Mouse (Mus musculus) adrenal gland, adult 8-10 months (tissue): ENCODE data around the gene Gmds. TPM values are rescaled to one million over a fixed set of nuclear protein-coding genes. Genes with fewer than 3 reads are reported as not detected.

Experiments
- DNase-seq: peaks from one replicate; pipeline ENCODE4 v3.0.0; 2022
- total RNA-seq, 4 experiments: library from RNA; stranded (reverse); gene quantifications; 2 replicates each; pipeline ENCODE4 v1.2.4; 2022

The Gmds gene
- total RNA-seq, 4 experiments from 2014 or later: 7.1 to 8.6 (median 7.5) TPM

- DNase-seq: no peak
These were observed 192.6 kb downstream of the Gmds start for GRCm38 (mm10) chr13:32145916-32146315.

GRCm38 (mm10) chr13:32145179-32145578 is 193.4 kb downstream of the Gmds start:
- DNase-seq: no peak

GRCm38 (mm10) chr13:32143651-32144050 is 194.9 kb downstream of the Gmds start:
- no peak for DNase-seq

DNA sequence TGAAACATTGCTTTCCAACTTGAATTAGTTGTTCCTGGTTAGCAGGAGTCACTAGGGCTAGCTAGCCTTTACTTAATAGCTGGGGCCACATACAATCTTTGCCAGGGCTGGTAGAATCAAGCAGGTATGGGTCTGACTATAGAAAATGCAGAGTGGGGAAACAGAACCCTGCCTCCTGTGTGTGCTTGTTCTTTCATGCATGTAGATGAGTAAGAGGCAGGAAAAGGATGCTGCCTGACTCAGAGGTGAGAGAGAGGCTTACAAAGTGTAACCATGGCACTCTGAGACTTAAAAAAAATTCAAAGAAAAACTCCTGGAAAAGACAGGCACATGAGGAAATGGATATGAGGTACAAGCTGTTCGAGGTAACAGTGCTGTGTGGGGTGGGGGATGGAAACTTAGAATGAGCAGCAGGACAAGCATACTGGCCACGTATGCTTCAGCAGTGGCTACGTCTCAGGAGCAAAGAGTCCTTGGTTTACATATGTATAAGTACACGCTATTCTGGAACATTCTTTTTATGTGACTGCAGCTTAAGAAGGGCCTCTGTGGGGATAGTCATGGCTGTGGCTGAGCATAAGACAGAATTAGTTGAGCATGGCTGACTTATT is 203.8 kb downstream of the Gmds start:
- no peak for DNase-seq

GRCm38 (mm10) chr13:32129970-32130369 is 208.6 kb downstream of the Gmds start:
- no peak for DNase-seq

DNA sequence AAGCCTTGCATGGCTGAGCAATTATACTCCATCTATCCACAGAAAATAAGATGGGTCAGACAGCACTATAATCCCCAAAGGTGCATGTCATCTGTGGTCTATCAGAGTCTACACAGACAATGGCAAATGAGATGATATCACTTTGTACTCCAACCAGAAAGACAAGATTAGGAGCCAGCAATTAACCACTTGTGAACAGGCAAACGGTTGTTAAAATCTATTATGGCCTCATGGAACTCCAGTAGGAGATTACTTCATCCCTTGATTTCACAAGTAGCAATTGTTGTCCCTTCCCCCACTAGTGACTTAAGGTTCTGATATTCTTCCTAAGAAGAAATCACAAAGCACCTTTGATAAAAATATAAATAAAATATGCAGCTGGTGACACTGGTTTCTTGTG is 220.2 kb downstream of the Gmds start:
- DNase-seq: no peak

- no peak for DNase-seq
These were observed 223.1 kb downstream of the Gmds start for GRCm38 (mm10) chr13:32115468-32115867.

- no peak for DNase-seq
These were observed 224.7 kb downstream of the Gmds start for GRCm38 (mm10) chr13:32113875-32114274.

DNA sequence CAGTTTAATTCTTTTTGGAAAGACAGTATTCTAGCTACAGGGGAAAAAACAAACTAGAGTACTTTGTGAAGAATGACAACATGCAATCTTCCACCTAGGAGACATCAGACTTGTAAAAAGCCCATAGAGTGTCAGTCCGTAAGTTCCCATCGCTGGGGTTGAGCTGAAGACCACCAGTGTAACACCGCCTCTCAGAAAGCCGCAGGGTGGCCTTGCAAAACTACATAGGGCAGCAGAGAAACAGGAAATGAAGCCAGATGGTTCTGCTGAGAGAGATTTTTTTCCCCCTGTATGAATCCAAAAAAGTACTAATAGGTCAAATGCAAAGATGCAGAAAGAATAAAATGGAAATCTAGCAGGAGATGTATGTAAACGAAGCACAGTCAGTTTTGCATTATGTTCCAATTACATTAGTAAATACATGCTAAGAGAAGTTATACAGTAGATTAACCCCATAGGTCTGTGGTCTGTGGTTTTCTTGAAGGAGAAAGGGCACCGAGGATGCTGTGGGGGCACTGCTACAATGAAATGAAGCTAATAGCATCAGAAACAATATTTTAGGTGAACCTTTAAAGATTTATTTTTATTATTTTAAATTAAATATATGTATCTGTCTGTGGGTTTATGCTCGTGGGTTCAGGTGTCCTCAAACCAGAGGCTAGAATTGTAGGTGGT is 250.1 kb downstream of the Gmds start:
- no peak for DNase-seq

- peak; percentile 3 for DNase-seq
These were observed 257.9 kb downstream of the Gmds start for GRCm38 (mm10) chr13:32080520-32081249.

GRCm38 (mm10) chr13:32073630-32074029 is 264.9 kb downstream of the Gmds start:
- no peak for DNase-seq

- no peak for DNase-seq
These were observed 283.2 kb downstream of the Gmds start for GRCm38 (mm10) chr13:32055321-32055720.

DNA sequence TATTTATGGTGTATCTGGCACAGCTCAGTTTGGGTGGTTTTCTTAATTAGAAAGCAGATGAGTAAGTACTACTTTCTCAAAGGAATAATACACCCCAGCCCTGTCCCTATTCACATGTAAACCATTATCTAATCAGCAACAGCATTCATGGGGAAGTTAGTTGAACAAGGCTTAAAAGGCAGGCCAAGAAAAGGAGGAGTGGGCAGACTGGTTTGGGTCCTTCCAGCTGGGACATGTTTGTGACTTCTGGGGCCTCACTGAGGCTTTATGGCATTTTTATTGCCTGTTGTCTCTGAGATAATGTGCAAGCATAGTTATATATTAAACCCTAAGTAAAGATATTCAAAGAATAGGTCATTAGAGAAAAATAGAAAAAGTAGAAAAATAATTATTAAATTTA is 285.0 kb downstream of the Gmds start:
- no peak for DNase-seq

DNA sequence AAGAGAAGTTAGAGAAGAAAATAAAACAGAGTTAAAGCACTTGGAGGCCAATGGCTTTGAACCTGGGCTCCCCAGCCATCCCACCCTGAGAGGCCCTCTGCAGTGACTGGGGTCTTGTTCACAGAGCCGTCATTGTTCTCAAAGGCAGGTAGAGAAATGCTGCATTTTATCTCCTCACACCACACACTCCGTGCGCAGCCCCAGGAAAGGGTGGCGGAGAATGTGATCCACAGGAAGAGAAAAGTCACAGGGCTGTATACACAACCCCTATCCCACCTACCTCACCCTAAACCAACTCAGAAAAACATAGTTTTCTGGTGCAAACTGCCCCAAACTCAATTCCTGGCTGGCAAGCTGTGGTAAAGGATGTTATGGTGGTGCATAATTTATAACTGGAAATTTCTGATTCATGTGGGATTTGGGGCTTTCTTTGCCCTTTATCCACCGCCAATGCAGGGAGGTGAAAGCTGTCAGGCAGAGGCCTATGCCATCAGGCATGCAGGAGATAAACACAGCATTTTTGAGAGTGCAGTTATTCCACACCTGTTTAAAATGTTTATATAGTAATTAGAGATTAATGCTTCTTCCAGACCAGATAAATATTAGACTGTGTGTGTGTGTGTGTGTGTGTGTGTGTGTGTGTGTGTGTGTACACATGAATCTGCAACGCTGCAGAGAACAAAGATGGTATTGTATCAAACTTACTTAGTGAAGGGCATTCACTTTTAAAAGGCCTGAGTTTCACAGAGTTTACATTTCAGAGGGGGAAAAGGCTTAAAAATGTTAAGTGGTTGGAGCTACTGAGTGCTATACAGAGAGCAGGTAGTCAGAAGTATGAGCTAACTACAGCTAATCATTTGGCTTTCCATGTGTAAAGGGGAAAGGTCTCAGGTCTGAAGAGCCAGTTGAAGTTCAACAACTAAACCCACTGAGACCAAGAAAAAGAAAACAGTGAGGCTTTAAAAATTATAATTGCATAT is 290.3 kb downstream of the Gmds start:
- DNase-seq: no peak

GRCm38 (mm10) chr13:32046961-32047360 is 291.6 kb downstream of the Gmds start:
- no peak for DNase-seq

DNA sequence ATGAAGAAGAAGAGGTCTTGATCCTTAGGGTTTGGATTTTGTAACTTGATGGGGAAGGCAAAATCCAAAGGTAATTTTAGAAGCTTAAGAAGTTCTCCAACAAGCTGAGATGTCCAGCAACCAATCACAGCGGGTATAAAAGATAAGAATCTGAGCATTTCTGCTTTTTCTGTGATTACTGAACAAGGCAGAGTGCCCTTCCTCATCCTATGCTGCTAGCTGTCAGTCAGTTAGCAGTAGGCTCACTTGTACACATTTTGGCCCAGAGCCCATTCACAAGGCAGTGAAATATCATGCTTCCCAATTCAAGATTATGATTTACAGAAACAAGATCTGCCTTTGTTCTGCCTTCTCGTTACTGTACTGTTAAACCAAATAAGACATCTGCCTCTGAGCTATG is 295.8 kb downstream of the Gmds start:
- no peak for DNase-seq

DNA sequence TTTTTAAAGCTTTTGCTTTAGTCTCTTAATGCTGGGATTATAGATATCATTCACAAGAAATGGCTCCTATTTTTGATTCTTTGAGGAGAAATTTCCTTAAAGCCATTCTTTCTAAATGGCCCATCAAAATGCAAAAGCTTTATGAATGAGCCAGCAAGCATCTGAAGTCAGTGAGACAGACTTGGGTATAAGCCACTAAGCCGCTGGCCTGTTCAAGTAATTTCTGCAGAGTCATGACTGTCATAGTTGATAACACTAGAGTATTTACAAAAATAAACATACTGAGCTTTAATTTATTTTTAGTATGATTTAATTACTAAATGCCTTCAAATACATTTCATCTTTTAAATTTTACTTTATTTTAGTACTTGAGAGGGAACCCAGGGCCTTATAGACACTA is 297.7 kb downstream of the Gmds start:
- no peak for DNase-seq

- no peak for DNase-seq
These were observed 301.6 kb downstream of the Gmds start for GRCm38 (mm10) chr13:32036902-32037301.

DNA sequence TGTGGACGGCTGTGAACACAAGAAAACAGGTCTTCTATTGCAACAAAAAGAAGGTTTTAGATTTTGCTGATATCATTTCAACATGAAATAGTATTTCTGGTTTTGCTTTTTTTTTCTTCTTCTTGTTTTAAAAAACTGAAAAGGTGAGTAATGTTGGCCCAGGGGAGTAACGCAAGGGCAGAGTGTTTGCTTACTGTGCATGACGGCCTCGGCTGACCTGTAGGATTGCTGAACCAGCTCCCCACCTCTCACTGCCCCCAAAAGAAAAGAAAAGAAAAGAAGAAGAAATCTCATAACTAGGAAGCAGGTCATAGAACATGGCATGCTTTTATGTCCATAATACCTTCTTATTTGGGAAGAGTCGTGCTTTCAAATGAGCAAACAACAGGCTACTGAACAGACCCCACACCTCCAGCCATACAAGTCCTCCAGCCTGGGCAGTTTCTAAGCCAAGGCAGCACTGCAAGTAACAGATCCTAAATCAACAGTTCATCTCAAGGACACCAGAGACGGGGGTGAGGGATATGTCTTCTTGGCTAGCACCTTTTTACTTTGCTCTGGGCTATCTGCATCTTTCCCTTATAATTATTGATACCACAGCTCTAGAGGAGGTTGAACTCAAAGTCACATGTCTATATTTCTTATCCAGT is 303.6 kb downstream of the Gmds start:
- DNase-seq: no peak

- no peak for DNase-seq
These were observed 304.4 kb downstream of the Gmds start for GRCm38 (mm10) chr13:32034139-32034538.

DNA sequence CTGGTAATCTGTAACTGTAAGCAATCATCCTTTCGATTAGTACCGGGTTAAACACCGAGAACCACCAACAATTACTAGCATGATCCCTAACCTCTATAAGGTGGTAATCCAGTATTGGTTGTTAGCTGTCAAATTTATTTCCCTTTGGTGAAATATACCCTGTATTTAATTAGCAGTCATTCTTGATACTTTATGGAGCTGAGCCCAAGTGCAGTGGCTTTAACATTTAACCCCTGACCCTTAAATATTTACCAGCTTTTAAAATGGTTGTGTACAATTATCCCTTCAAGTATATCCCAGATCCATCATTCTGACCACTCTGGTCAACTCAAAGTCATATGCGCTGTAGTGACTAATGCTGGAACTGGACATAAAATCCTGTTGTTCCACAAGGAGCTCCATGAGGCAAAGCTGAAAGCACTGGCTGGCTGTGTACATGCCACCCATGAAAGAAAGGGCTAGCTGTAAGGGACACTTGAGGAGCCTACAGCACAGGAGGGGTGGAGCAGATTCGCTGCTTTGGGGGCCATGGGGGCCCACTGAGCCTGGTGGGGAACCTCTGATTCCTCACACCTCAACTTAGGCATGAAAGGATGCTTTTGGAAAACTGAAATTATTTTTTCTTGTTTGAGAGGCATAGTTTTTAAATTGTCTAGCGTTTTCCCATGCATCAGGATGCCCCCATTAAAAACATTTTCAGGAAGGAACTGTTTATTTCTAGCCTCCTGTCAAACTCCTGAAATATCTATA is 312.1 kb downstream of the Gmds start:
- DNase-seq: no peak
